Mouse (Mus musculus) CH12.LX (cell line): Measurements from ENCODE around the gene Npas3.

ENCODE experiments used
- BHLHE40 ChIP-seq: IDR thresholded peaks from 2 replicates; pipeline ENCODE4 v1.6.1; 2011; ENCODE audit warnings: mild to moderate bottlenecking, low read depth, low read length, improper control_type of control experiment
- CTCF ChIP-seq, 2 experiments: IDR thresholded peaks in 1 of 2; conservative IDR thresholded peaks in 1 of 2; 2 replicates each; pipeline ENCODE4 v1.5.1; 2011 to 2012; ENCODE audit warnings: low read depth in 2 of 2, low read length in 2 of 2, improper control_type of control experiment in 1 of 2, inconsistent platforms in 1 of 2, mild to moderate bottlenecking in 1 of 2, moderate library complexity in 1 of 2
- JUN ChIP-seq: IDR thresholded peaks from 2 replicates; pipeline ENCODE4 v1.6.1; 2011; ENCODE audit warnings: low read depth, mild to moderate bottlenecking, low read length, improper control_type of control experiment, moderate library complexity; ENCODE audit not compliant: insufficient read depth
- MEF2A ChIP-seq: IDR thresholded peaks from 2 replicates; pipeline ENCODE4 v1.6.1; 2014; ENCODE audit warnings: low read depth, mild to moderate bottlenecking, inconsistent platforms, low read length, improper control_type of control experiment, borderline replicate concordance
- NRF1 ChIP-seq: IDR thresholded peaks from 2 replicates; pipeline ENCODE4 v1.6.1; 2014; ENCODE audit warnings: low read depth, mild to moderate bottlenecking, inconsistent platforms, low read length, improper control_type of control experiment, moderate library complexity
- POLR2A ChIP-seq: IDR thresholded peaks from 2 replicates; pipeline ENCODE4 v1.6.1; 2011; ENCODE audit warnings: low read depth, mild to moderate bottlenecking, improper control_type of control experiment, low read length
- ZC3H11A ChIP-seq: IDR thresholded peaks from 2 replicates; pipeline ENCODE4 v1.6.1; 2012; ENCODE audit warnings: low read depth, mild to moderate bottlenecking, inconsistent platforms, low read length, improper control_type of control experiment
- ZMIZ1 ChIP-seq: IDR thresholded peaks from 2 replicates; pipeline ENCODE4 v1.6.1; 2012; ENCODE audit warnings: low read depth, mild to moderate bottlenecking, inconsistent platforms, low read length, improper control_type of control experiment
- ZNF384 ChIP-seq: IDR thresholded peaks from 2 replicates; pipeline ENCODE4 v1.6.1; 2012; ENCODE audit warnings: low read depth, low read length, improper control_type of control experiment, inconsistent platforms

- no peak for TF ChIP-seq CTCF (conservative IDR thresholded peaks at IDR 0.05 in 1 of 2, IDR thresholded peaks at IDR 0.05 in 1 of 2; ENCODE audit: low read depth in 2 of 2, low read length in 2 of 2)
- no peak for TF ChIP-seq ZC3H11A
- TF ChIP-seq NRF1: no peak
- no peak for TF ChIP-seq JUN
- TF ChIP-seq ZNF384: no peak
- no peak for TF ChIP-seq ZMIZ1
- no peak for TF ChIP-seq POLR2A
- no peak for TF ChIP-seq MEF2A
- TF ChIP-seq BHLHE40: no peak
Measured at GRCm38 (mm10) chr12:53882863-53883262, 634.4 kb downstream of the Npas3 start.
